Mouse (Mus musculus) liver, embryonic 15.5 days (tissue): ENCODE data around the gene Lsm6. TPM values are rescaled to one million over a fixed set of nuclear protein-coding genes. Genes with fewer than 3 reads are reported as not detected.
"Not testable (repeated sequence)": the region's sequence is repeated elsewhere in the genome, so short reads cannot be mapped to it uniquely, and the experiment has no call there.

Source experiments
- ATAC-seq: fragments of 200-750 bp; cut with Nextera tagmentation; 2 replicates; pipeline ENCODE4 v1.8.0; 2017; ENCODE audit warnings: moderate number of reproducible peaks, mild to moderate bottlenecking, moderate library complexity; ENCODE audit not compliant: insufficient read depth
- H3K27ac ChIP-seq: fragments of 300-500 bp; sonication (generic); replicated peaks from 2 replicates; pipeline ENCODE4 v1.5.1; 2015; ENCODE audit warnings: mild to moderate bottlenecking, inconsistent platforms
- H3K27me3 ChIP-seq: fragments of 300-500 bp; sonication (generic); 2 replicates; pipeline ENCODE4 v1.6.1; 2015; ENCODE audit warnings: mild to moderate bottlenecking, inconsistent platforms
- H3K36me3 ChIP-seq: fragments of 300-500 bp; sonication (generic); replicated peaks from 2 replicates; pipeline ENCODE4 v1.6.1; 2015; ENCODE audit warnings: moderate library complexity, mild to moderate bottlenecking, inconsistent platforms
- H3K4me1 ChIP-seq: fragments of 300-500 bp; sonication (generic); replicated peaks from 2 replicates; pipeline ENCODE4 v1.6.1; 2015; ENCODE audit warnings: inconsistent platforms
- H3K4me2 ChIP-seq: fragments of 300-500 bp; sonication (generic); 2 replicates; pipeline ENCODE4 v1.6.1; 2015; ENCODE audit warnings: moderate library complexity, mild to moderate bottlenecking, inconsistent platforms
- H3K4me3 ChIP-seq: fragments of 300-500 bp; sonication (generic); replicated peaks from 2 replicates; pipeline ENCODE4 v1.5.1; 2015; ENCODE audit warnings: mild to moderate bottlenecking, inconsistent platforms
- H3K9ac ChIP-seq: fragments of 300-500 bp; sonication (generic); 2 replicates; pipeline ENCODE4 v1.6.1; 2015; ENCODE audit warnings: moderate library complexity, mild to moderate bottlenecking, inconsistent platforms
- H3K9me3 ChIP-seq: fragments of 300-500 bp; sonication (generic); replicated peaks from 2 replicates; pipeline ENCODE4 v1.6.1; 2016; ENCODE audit warnings: inconsistent platforms
- WGBS: fragments of 180-500 bp; shearing (Covaris S2); methylation state at CpG from one replicate; pipeline ENCODE4 v1.1.7; 2015; ENCODE audit warnings: mixed read lengths; ENCODE audit not compliant: insufficient replicate concordance; 5-methylcytosine and 5-hydroxymethylcytosine counted together
- polyA plus RNA-seq: library from polyadenylated mRNA; unstranded; fragments of >200 nt; fragmentation: Nextera tagmentation; extraction: Ambion mirVana; gene quantifications from 2 replicates; pipeline ENCODE4 v1.2.1, GENCODE M21; 2015

The Lsm6 gene
- polyA plus RNA-seq, 1 experiment from 2014 or later: 90.2 TPM

DNA sequence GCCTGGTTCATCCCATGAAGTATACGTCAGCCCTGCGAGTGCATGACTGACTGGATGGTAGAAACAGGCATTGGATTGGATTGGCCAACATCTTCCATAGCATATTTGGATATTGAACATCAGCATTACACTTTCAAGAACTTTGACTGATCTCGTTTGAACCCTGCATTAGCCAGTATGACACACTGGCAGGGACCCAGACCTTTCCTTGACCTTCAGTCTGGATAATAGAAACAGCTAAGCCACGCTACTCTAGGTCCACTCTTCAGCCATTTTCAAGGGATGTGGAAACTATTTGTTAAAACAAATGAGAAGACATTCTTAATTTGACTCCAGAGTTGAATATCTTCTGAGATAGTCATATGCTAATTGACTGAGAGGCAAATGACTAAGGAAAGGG lies 3.6 kb upstream of the Lsm6 start:
- Histone ChIP-seq H3K36me3 (no peaks in the 10 kb centered on the region), H3K4me1 (peaks cover 6% of the 10 kb centered on the region), H3K4me3 (no peak overlapping the region), H3K9ac (no peak overlapping the region), H3K4me2 (no peak overlapping the region), H3K27ac (no peak overlapping the region), H3K27me3 (no peaks in the 10 kb centered on the region), H3K9me3 (no peaks in the 10 kb centered on the region)
- no peak for ATAC-seq
- WGBS: 67% methylated on average over 4 of the region's 4 CpGs

DNA sequence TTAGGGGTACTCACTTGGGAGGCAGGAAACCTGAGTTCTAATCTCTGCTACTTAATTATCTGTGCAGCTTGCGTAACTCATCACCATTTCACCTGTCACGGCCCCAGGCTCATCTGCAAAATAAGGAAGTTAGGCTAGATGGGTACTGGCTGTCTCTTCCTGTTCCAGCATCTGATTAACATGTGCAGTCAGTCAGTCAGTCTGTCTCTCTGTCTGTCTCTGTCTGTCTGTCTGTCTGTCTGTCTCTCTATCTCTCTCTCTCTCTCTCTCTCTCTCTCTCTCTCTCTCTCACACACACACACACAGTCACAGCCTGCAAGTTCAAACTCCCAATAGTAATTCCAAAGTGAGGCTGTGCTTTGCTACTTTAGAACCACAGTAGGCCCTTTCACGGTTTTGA lies 967 bp downstream of the Lsm6 start:
- ATAC-seq, H3K27me3 ChIP-seq, H3K36me3 ChIP-seq, H3K9me3 ChIP-seq: not testable (repeated sequence)
- WGBS: 7% methylated on average over 3 of the region's 3 CpGs
- H3K9ac ChIP-seq: peak overlapping the region; percentile 83
- H3K27ac ChIP-seq: peak overlapping the region; percentile 96
- H3K4me2 ChIP-seq: peak overlapping the region; percentile 70
- peaks cover 17% of the 10 kb centered on the region for H3K4me1 ChIP-seq
- H3K4me3 ChIP-seq: peak overlapping the region; percentile 94

DNA sequence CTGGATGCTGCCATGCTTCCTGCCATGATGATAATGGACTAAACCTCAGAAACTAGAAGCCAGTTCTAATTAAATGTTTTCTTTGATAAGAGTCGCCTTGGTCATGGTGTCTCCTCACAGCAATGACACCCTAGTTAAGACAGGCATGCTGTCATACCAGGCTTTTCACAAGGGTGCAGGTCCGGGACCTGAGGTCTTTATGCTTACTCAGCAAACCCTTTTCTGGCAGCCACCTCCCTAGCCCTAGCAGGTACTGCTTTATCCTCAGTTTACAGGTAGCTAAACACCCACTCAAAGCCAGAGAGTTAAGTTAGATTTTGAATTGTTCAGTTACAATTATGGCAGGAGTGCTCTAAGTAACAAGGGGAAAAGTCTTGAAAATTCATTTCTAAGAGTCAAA lies 6.2 kb downstream of the Lsm6 start:
- no peak for ATAC-seq
- Histone ChIP-seq H3K9ac (no peak overlapping the region), H3K27ac (no peak overlapping the region), H3K4me1 (peaks cover 12% of the 10 kb centered on the region), H3K4me3 (no peak overlapping the region), H3K36me3 (peaks cover 35% of the 10 kb centered on the region), H3K27me3 (no peaks in the 10 kb centered on the region), H3K9me3 (no peaks in the 10 kb centered on the region), H3K4me2 (no peak overlapping the region)
- WGBS: 63% methylated on average over 2 of the region's 2 CpGs

DNA sequence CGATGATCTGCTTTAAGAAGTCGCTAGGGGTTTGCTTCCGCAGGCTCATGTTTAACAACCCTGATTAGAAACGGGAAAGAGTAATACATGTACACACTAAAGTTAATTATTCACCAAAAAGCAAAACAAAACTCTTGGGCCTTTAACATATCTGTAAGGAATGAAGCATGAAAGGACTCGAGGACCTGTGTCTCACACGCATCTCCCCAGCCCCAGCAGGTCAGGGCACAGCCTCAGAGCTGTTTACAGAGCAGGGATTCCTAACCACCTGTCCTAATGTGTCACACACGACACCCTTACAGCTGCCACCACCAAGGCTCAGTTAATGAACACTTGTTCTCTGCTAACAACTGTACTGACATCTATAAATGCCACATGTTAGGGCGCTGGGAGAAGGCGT lies 7.9 kb downstream of the Lsm6 start:
- Histone ChIP-seq H3K4me1 (no peaks in the 10 kb centered on the region; the same call in 1 of the 2 replicates), H3K27me3 (no peaks in the 10 kb centered on the region), H3K36me3 (peaks cover 51% of the 10 kb centered on the region), H3K27ac (no peak overlapping the region), H3K9ac (no peak overlapping the region), H3K9me3 (no peaks in the 10 kb centered on the region), H3K4me3 (no peak overlapping the region), H3K4me2 (no peak overlapping the region)
- 76% methylated on average over 9 of the region's 9 CpGs for WGBS
- peak; percentile 47; the same call in 1 of the 2 replicates for ATAC-seq

DNA sequence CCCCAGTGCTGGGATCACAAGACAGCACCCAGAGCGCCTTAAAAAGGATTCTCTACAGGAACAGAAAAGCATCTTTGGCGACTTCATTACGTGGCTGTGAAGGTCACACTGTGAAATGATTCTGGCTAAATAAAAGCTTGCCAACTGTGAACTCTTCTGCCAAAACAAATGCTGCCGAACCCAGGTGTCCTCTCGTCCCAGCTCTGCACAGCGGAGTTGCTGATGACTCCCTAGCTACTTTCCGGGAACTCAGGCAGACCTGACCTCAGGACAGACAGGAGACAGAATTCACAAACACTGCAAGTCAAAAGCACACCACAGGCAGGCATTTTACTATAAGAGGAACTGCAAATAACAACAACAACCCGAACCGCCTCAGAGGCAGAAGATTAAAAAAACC lies 8.5 kb downstream of the Lsm6 start:
- H3K4me1 ChIP-seq: no peaks in the 10 kb centered on the region; the same call in 1 of the 2 replicates
- no peak for ATAC-seq
- 86% methylated on average over 9 of the region's 9 CpGs for WGBS
- no peak overlapping the region for H3K4me3 ChIP-seq
- H3K9ac ChIP-seq: no peak overlapping the region
- H3K27ac ChIP-seq: no peak overlapping the region
- peaks cover 57% of the 10 kb centered on the region for H3K36me3 ChIP-seq
- no peak overlapping the region for H3K4me2 ChIP-seq
- H3K9me3 ChIP-seq: no peaks in the 10 kb centered on the region
- no peaks in the 10 kb centered on the region for H3K27me3 ChIP-seq

GRCm38 (mm10) chr8:78811748-78812147 lies 9.2 kb downstream of the Lsm6 start:
- H3K27ac ChIP-seq: no peak overlapping the region
- no peaks in the 10 kb centered on the region for H3K9me3 ChIP-seq
- ATAC-seq: no peak
- H3K4me3 ChIP-seq: no peak overlapping the region
- H3K36me3 ChIP-seq: peaks cover 64% of the 10 kb centered on the region
- H3K4me1 ChIP-seq: no peaks in the 10 kb centered on the region
- WGBS: 63% methylated on average over 7 of the region's 7 CpGs
- no peak overlapping the region for H3K4me2 ChIP-seq
- H3K27me3 ChIP-seq: no peaks in the 10 kb centered on the region
- no peak overlapping the region for H3K9ac ChIP-seq

DNA sequence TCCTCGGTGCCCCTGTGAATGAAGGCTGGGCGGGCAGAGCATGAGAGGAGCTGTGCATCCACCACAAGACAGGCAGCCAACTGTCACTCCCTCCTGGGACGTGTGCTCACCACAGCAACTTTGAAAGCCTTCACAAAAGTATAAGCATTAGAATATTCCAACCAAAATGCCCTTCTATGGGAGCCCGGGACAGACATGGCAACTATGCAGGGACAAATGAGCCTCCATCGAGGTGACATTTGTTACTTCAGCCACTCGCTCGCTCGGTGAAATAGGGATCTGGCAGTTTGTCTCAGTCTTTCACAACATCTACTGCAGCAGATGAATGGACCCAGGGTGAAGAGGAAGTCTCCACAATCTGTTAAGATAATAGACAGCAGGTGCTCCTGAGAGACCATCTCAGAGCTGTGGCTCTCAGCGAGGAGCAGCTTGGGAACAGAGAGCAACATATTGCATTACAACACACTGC lies 10.7 kb downstream of the Lsm6 start:
- Histone ChIP-seq H3K27me3 (no peaks in the 10 kb centered on the region), H3K4me2 (no peak overlapping the region), H3K4me3 (no peak overlapping the region), H3K9ac (no peak overlapping the region), H3K4me1 (no peaks in the 10 kb centered on the region), H3K36me3 (peaks cover 74% of the 10 kb centered on the region), H3K9me3 (no peaks in the 10 kb centered on the region), H3K27ac (0 out of 2 replicates have a peak overlapping the region, but pooled peaks have one; percentile 19)
- 64% methylated on average over 9 of the region's 9 CpGs for WGBS
- ATAC-seq: no peak

DNA sequence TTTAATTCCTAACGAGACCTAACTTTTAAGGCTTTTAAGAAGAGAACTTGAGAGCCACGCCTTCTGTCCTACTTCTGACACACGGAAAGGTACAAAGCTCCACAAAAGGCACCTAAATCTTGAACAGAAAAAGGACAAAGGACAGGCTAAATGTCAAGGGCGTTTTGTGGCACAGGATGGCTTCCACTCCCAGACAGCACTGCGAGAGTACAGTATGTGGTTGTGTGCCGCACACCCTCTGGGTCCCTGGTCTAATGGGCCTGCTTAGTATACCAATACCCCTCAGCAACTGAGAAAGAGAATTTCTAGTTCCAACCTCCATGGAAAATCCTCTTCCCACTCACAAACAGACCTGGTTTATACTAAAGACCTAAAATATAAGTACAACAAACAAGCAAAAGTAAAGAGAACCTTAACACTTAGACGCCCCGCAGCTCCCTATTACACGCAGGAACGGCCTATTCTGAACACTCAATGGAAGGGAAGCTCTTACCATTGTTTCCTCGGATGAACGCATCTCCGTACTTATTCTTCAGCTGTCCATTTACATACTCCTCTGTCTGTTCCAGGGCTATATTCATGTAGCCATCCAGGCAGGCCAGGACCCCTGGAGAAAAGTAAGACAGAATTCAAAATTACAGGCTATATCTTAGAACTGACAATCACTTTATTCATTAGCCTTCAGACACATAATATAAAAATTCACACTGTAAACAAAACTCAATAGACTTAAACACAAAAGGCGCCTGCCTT lies 11.3 kb downstream of the Lsm6 start:
- ATAC-seq: no peak
- 0 out of 2 replicates have a peak overlapping the region, but pooled peaks have one; percentile 19 for H3K27ac ChIP-seq
- no peaks in the 10 kb centered on the region for H3K4me1 ChIP-seq
- 85% methylated on average over 14 of the region's 14 CpGs for WGBS
- no peak overlapping the region for H3K4me3 ChIP-seq
- no peak overlapping the region for H3K9ac ChIP-seq
- no peaks in the 10 kb centered on the region for H3K9me3 ChIP-seq
- H3K27me3 ChIP-seq: no peaks in the 10 kb centered on the region
- peaks cover 75% of the 10 kb centered on the region for H3K36me3 ChIP-seq
- no peak overlapping the region for H3K4me2 ChIP-seq

GRCm38 (mm10) chr8:78808888-78809287 lies 12.1 kb downstream of the Lsm6 start:
- 68% methylated on average over 2 of the region's 2 CpGs for WGBS
- Histone ChIP-seq H3K27me3 (no peaks in the 10 kb centered on the region), H3K27ac (no peak overlapping the region), H3K36me3 (peaks cover 75% of the 10 kb centered on the region), H3K4me2 (no peak overlapping the region), H3K4me3 (no peak overlapping the region), H3K9ac (no peak overlapping the region), H3K4me1 (no peaks in the 10 kb centered on the region), H3K9me3 (no peaks in the 10 kb centered on the region)
- ATAC-seq: no peak

- no peak overlapping the region for H3K4me2 ChIP-seq
- H3K4me3 ChIP-seq: no peak overlapping the region
- H3K27me3 ChIP-seq: no peaks in the 10 kb centered on the region
- H3K4me1 ChIP-seq: no peaks in the 10 kb centered on the region
- WGBS: 76% methylated on average over 5 of the region's 5 CpGs
- peaks cover 75% of the 10 kb centered on the region for H3K36me3 ChIP-seq
- no peak overlapping the region for H3K27ac ChIP-seq
- no peak overlapping the region for H3K9ac ChIP-seq
- H3K9me3 ChIP-seq: no peaks in the 10 kb centered on the region
- ATAC-seq: no peak
These were observed 12.5 kb downstream of the Lsm6 start for GRCm38 (mm10) chr8:78808439-78808838.

DNA sequence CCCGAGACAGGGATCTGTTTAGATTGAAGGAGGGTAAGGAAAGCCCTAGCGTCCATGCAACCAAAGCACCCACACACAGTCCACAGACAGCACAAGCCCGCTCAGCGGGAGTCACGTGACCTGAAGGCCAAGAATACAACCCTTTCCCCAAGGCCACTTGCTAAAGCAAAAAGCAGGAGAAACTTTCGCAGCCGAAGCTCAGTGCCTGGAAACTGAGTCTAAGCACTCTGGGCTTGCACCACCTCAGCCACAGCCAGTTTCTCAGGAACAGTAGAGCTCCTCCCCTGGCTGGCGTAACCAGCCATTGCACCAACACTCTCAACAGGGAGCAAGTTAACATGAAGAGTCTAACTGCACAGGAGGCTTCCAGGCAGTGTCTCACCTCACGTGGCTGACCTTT lies 13.7 kb downstream of the Lsm6 start:
- H3K4me2 ChIP-seq: no peak overlapping the region
- H3K4me3 ChIP-seq: no peak overlapping the region
- WGBS: 74% methylated on average over 9 of the region's 9 CpGs
- H3K9me3 ChIP-seq: no peaks in the 10 kb centered on the region
- H3K36me3 ChIP-seq: peaks cover 66% of the 10 kb centered on the region
- H3K27ac ChIP-seq: 0 out of 2 replicates have a peak overlapping the region, but pooled peaks have one; percentile 38
- H3K9ac ChIP-seq: no peak overlapping the region
- no peaks in the 10 kb centered on the region for H3K4me1 ChIP-seq
- H3K27me3 ChIP-seq: no peaks in the 10 kb centered on the region
- ATAC-seq: no peak

- no peaks in the 10 kb centered on the region for H3K9me3 ChIP-seq
- H3K27ac ChIP-seq: no peak overlapping the region
- no peak overlapping the region for H3K4me2 ChIP-seq
- H3K4me1 ChIP-seq: no peaks in the 10 kb centered on the region
- no peaks in the 10 kb centered on the region for H3K27me3 ChIP-seq
- no peak for ATAC-seq
- 82% methylated on average over 5 of the region's 5 CpGs for WGBS
- no peak overlapping the region for H3K9ac ChIP-seq
- H3K36me3 ChIP-seq: peaks cover 54% of the 10 kb centered on the region
- no peak overlapping the region for H3K4me3 ChIP-seq
These were observed 14.9 kb downstream of the Lsm6 start for GRCm38 (mm10) chr8:78806006-78806405.
